Mouse (Mus musculus) liver, adult (tissue): ENCODE data around the gene Car11.

Experiments
- GATA4 ChIP-seq: IDR thresholded peaks from 2 replicates; pipeline ENCODE4 v1.6.1; 2014; ENCODE audit warnings: mild to moderate bottlenecking, low read length; ENCODE audit not compliant: insufficient replicate concordance

Gene Car11

GRCm38 (mm10) chr7:45699523-45700141, at the start of gene Car11:
Gene Car11, plus strand, starts transcription at chr7:45699843.
- TF ChIP-seq GATA4: no peak

- no peak for TF ChIP-seq GATA4
Measured at GRCm38 (mm10) chr7:45654424-45655047, 45.1 kb upstream of the Car11 start.

- TF ChIP-seq GATA4: no peak
Measured at GRCm38 (mm10) chr7:45660746-45661478, 38.7 kb upstream of the Car11 start.

- no peak for TF ChIP-seq GATA4
Measured at GRCm38 (mm10) chr7:45665303-45666138, 34.1 kb upstream of the Car11 start.

GRCm38 (mm10) chr7:45666161-45666560, 33.5 kb upstream of the Car11 start, which contains the start of gene Fut2:
Gene Fut2, minus strand, starts transcription at chr7:45666394.
- TF ChIP-seq GATA4: no peak

- TF ChIP-seq GATA4: no peak
Measured at GRCm38 (mm10) chr7:45667761-45668160, 31.9 kb upstream of the Car11 start.

GRCm38 (mm10) chr7:45668921-45669320, 30.7 kb upstream of the Car11 start:
- no peak for TF ChIP-seq GATA4

- TF ChIP-seq GATA4: no peak
Measured at GRCm38 (mm10) chr7:45677627-45678295, 21.9 kb upstream of the Car11 start.

- TF ChIP-seq GATA4: no peak
Measured at GRCm38 (mm10) chr7:45678513-45678912, 21.1 kb upstream of the Car11 start.

- TF ChIP-seq GATA4: no peak
Measured at GRCm38 (mm10) chr7:45679966-45680621, 19.5 kb upstream of the Car11 start.

GRCm38 (mm10) chr7:45681046-45681736, 18.5 kb upstream of the Car11 start:
- TF ChIP-seq GATA4: no peak

GRCm38 (mm10) chr7:45682144-45683126, 17.2 kb upstream of the Car11 start:
- no peak for TF ChIP-seq GATA4

- TF ChIP-seq GATA4: no peak
Measured at GRCm38 (mm10) chr7:45683396-45684050, 16.1 kb upstream of the Car11 start, which contains the start of gene Ntn5. Gene Ntn5, plus strand, starts transcription at chr7:45684022.
